In genomic region chr19:20513688-20514361, GRCm38 (mm10) we compare ENCODE assay signal across 26 mouse cellular contexts. TPM values are rescaled to one million over a fixed set of nuclear protein-coding genes. Genes with fewer than 3 reads are reported as not detected.
DNase-seq lines count a peak whose midpoint lies in the region; ATAC-seq and TF ChIP-seq lines count a peak whose summit lies in the region.
"Had no signal": no experiment of that assay in that cellular context is flagged by ENCODE, and none has a peak within 500 bp of the region (broad histone marks: within the 10 kb centered on the region; RNA-seq: fewer than 3 reads in every experiment).

No protein-coding gene starts in this region.

- no peaks in the 10 kb centered on the region for H3K9me3 ChIP-seq in hindbrain, embryonic 13.5 days
- H3K9me3 ChIP-seq: embryonic facial prominence, embryonic 13.5 days; forebrain, embryonic 13.5 days; heart, embryonic 10.5 days; heart, embryonic 15.5 days; limb, embryonic 13.5 days; liver, embryonic 12.5 days had no signal

- no peak overlapping the region for H3K27ac ChIP-seq in hindbrain, embryonic 13.5 days
- H3K27ac ChIP-seq: embryonic facial prominence, embryonic 13.5 days; forebrain, embryonic 13.5 days; heart, embryonic 10.5 days; heart, embryonic 15.5 days; limb, embryonic 13.5 days; liver, embryonic 12.5 days; macrophage had no signal

- H3K4me3 ChIP-seq in lung, adult 2 months (replicated peaks; ENCODE audit: extremely low read depth, low read depth, low read length) = no peak overlapping the region
- no peak overlapping the region for H3K4me3 ChIP-seq in hindbrain, embryonic 13.5 days
- H3K4me3 ChIP-seq: embryonic facial prominence, embryonic 13.5 days; forebrain, embryonic 13.5 days; heart, embryonic 10.5 days; heart, embryonic 15.5 days; limb, embryonic 13.5 days; liver, embryonic 12.5 days had no signal

- no peaks in the 10 kb centered on the region for H3K4me1 ChIP-seq in lung, adult 2 months (ENCODE audit: control insufficient read depth, insufficient read depth, low read length)
- no peaks in the 10 kb centered on the region for H3K4me1 ChIP-seq in hindbrain, embryonic 13.5 days (replicated peaks)
- H3K4me1 ChIP-seq: forebrain, embryonic 13.5 days; heart, embryonic 10.5 days; heart, embryonic 15.5 days; limb, embryonic 13.5 days; liver, embryonic 12.5 days had no signal

- H3K36me3 ChIP-seq in hindbrain, embryonic 13.5 days = no peaks in the 10 kb centered on the region
- H3K36me3 ChIP-seq: embryonic facial prominence, embryonic 13.5 days; heart, embryonic 10.5 days; heart, embryonic 15.5 days; limb, embryonic 13.5 days; liver, embryonic 12.5 days had no signal

- peak; percentile 44 for DNase-seq in heart, adult 11 months
- DNase-seq in heart, adult 9 months (ENCODE audit: low spot score in 2 of 2) = no peak
- peak; percentile 24 for DNase-seq in lung, postnatal 25 days (ENCODE audit: low spot score)
- no peak for DNase-seq in lung, adult 2 months
- DNase-seq in NIH3T3 (ENCODE audit: low read depth) = peak; percentile 79
- DNase-seq in gonadal fat pad, adult 2 months (ENCODE audit: low read depth) = peak; percentile 44
- DNase-seq: adrenal gland, postnatal 14 days; B cell, adult 2 months; cerebellum, adult 11 months; cerebellum, adult 9-10 months; cerebellum, postnatal 36 days; embryo, embryonic 11 days; kidney, adult 9 months; kidney, postnatal 14 days; lung, adult 18-20 months; midbrain, embryonic 14.5 days; thymus, postnatal 14 days had no signal

- ATAC-seq in hindbrain, embryonic 13.5 days (ENCODE audit: low FRiP score) = no peak
- ATAC-seq: forebrain, embryonic 13.5 days; intestine, embryonic 16.5 days; liver, embryonic 12.5 days had no signal

- no peak overlapping the region for H3K9ac ChIP-seq in hindbrain, embryonic 13.5 days
- H3K9ac ChIP-seq: embryonic facial prominence, embryonic 13.5 days; forebrain, embryonic 13.5 days; heart, embryonic 15.5 days; limb, embryonic 13.5 days; liver, embryonic 12.5 days had no signal

- no peak for TF ChIP-seq CTCF in lung, adult 2 months (IDR thresholded peaks at IDR 0.05; ENCODE audit: insufficient read depth, low read length)

- no peaks in the 10 kb centered on the region for H3K27me3 ChIP-seq in hindbrain, embryonic 13.5 days
- H3K27me3 ChIP-seq: embryonic facial prominence, embryonic 13.5 days; forebrain, embryonic 13.5 days; heart, embryonic 15.5 days; limb, embryonic 13.5 days; liver, embryonic 12.5 days had no signal

- H3K4me2 ChIP-seq in hindbrain, embryonic 13.5 days = no peak overlapping the region
- H3K4me2 ChIP-seq: embryonic facial prominence, embryonic 13.5 days; forebrain, embryonic 13.5 days; heart, embryonic 15.5 days; limb, embryonic 13.5 days; liver, embryonic 12.5 days had no signal

- TF ChIP-seq POLR2A in lung, adult 2 months (IDR thresholded peaks at IDR 0.05; ENCODE audit: borderline replicate concordance, extremely low read depth, low read depth, low read length) = no peak

- WGBS in lung, adult 2 months = 45% methylated on average over 6 of the region's 6 CpGs
- WGBS in hindbrain, embryonic 13.5 days = 76% methylated on average over 6 of the region's 6 CpGs

RNA-seq across cellular contexts. Expression of gene Aldh1a1, which starts 21.3 kb away (rescaled TPM):
- polyA plus RNA-seq in lung, adult 2 months (2012; rRNA removed) = 190 and 242 TPM in 2 replicates
- 357 and 360 TPM in 2 replicates for polyA plus RNA-seq in gonadal fat pad, adult 2 months (2012; rRNA removed)
- polyA plus RNA-seq in hindbrain, embryonic 13.5 days (2015; fragmentation: Nextera tagmentation; extraction: Ambion mirVana) = 0.94 and 1.3 TPM in 2 replicates

Comparison
In these comparisons a context has a peak if more than half of its experiments do, and no peak if none do; other contexts are left out.
1. DNase-seq: peak in heart, adult 11 months (single experiment), lung, postnatal 25 days (single experiment), NIH3T3 (single experiment) and gonadal fat pad, adult 2 months (single experiment); none in heart, adult 9 months (0 of 2) and lung, adult 2 months (single experiment).
2. RNA of gene Aldh1a1, which starts 21.3 kb away (polyA plus RNA-seq): 357 to 360 TPM in gonadal fat pad, adult 2 months and 190 to 242 TPM in lung, adult 2 months; 0.94 to 1.3 TPM in hindbrain, embryonic 13.5 days; every median in the first group is over 10 times any median in the second.